Mouse (Mus musculus): ENCODE data around the gene Sfxn5. TPM values are rescaled to one million over a fixed set of nuclear protein-coding genes. Genes with fewer than 3 reads are reported as not detected.

Sfxn5 gene
- polyA plus RNA-seq (2015; fragmentation: Nextera tagmentation; extraction: Ambion mirVana) = 8.0 and 9.9 TPM in 2 replicates

GRCm38 (mm10) chr6:85333000-85333669 lies at the start of gene Sfxn5:
Sfxn5 (minus strand) TSS chr6:85333422.
- H3K9me3 ChIP-seq (ENCODE audit: low read length) = no peaks in the 10 kb centered on the region
- H3K4me3 ChIP-seq (ENCODE audit: low read depth, low read length) = peak within 1 kb of the TSS; percentile 68
- peak; percentile 98 for ATAC-seq
- DNase-seq (ENCODE audit: low spot score) = peak; percentile 97
- H3K9ac ChIP-seq (replicated peaks; ENCODE audit: low read depth) = peak within 1 kb of the TSS; percentile 65
- no peaks in the 10 kb centered on the region for H3K27me3 ChIP-seq (replicated peaks; ENCODE audit: insufficient read depth, low read length)
- no peak; the same call in 1 of the 2 replicates for TF ChIP-seq CTCF (IDR thresholded peaks at IDR 0.05)
- TF ChIP-seq EP300 (IDR thresholded peaks at IDR 0.05) = peak; percentile 29
- no peaks in the 10 kb centered on the region for H3K36me3 ChIP-seq (ENCODE audit: insufficient read depth, low read length)
- peak within 1 kb of the TSS; percentile 91 for H3K4me2 ChIP-seq (replicated peaks; ENCODE audit: low read depth, low read length)
- H3K27ac ChIP-seq (ENCODE audit: low read length) = peak within 1 kb of the TSS; percentile 94
- H3K4me1 ChIP-seq (ENCODE audit: insufficient read depth, low read depth, low read length) = peaks cover 4% of the 10 kb centered on the region; the same call in 1 of the 2 replicates
- WGBS = under 1% methylated on average over 46 of the region's 49 CpGs

GRCm38 (mm10) chr6:85382791-85383190 lies 49.6 kb upstream of the Sfxn5 start:
- no peak for TF ChIP-seq CTCF (IDR thresholded peaks at IDR 0.05)
- no peak for TF ChIP-seq EP300 (IDR thresholded peaks at IDR 0.05)
- 86% methylated on average over 2 of the region's 2 CpGs for WGBS

GRCm38 (mm10) chr6:85381648-85382020 lies 48.4 kb upstream of the Sfxn5 start:
- H3K27me3 ChIP-seq (replicated peaks; ENCODE audit: insufficient read depth, low read length) = no peaks in the 10 kb centered on the region
- no peak overlapping the region for H3K4me3 ChIP-seq (ENCODE audit: low read depth, low read length)
- no peaks in the 10 kb centered on the region for H3K36me3 ChIP-seq (ENCODE audit: insufficient read depth, low read length)
- H3K9me3 ChIP-seq (ENCODE audit: low read length) = no peaks in the 10 kb centered on the region
- no peak overlapping the region for H3K27ac ChIP-seq (ENCODE audit: low read length)
- ATAC-seq (no peak), DNase-seq (ENCODE audit: low spot score) (no peak)
- no peak overlapping the region for H3K4me2 ChIP-seq (replicated peaks; ENCODE audit: low read depth, low read length)
- 77% methylated on average over 10 of the region's 10 CpGs for WGBS
- no peaks in the 10 kb centered on the region for H3K4me1 ChIP-seq (ENCODE audit: insufficient read depth, low read depth, low read length)
- no peak overlapping the region for H3K9ac ChIP-seq (replicated peaks; ENCODE audit: low read depth)
- TF ChIP-seq CTCF (IDR thresholded peaks at IDR 0.05) = no peak
- no peak for TF ChIP-seq EP300 (IDR thresholded peaks at IDR 0.05)

More at GRCm38 (mm10) chr6:85382791-85383190, 49.6 kb upstream of the Sfxn5 start:
- H3K9me3 ChIP-seq (ENCODE audit: low read length) = no peaks in the 10 kb centered on the region
- DNase-seq (ENCODE audit: low spot score) (no peak), ATAC-seq (no peak)
- no peak overlapping the region for H3K9ac ChIP-seq (replicated peaks; ENCODE audit: low read depth)
- no peak overlapping the region for H3K27ac ChIP-seq (ENCODE audit: low read length)
- no peaks in the 10 kb centered on the region for H3K36me3 ChIP-seq (ENCODE audit: insufficient read depth, low read length)
- H3K4me1 ChIP-seq (ENCODE audit: insufficient read depth, low read depth, low read length) = no peaks in the 10 kb centered on the region
- H3K4me2 ChIP-seq (replicated peaks; ENCODE audit: low read depth, low read length) = no peak overlapping the region
- no peaks in the 10 kb centered on the region for H3K27me3 ChIP-seq (replicated peaks; ENCODE audit: insufficient read depth, low read length)
- H3K4me3 ChIP-seq (ENCODE audit: low read depth, low read length) = no peak overlapping the region

- Histone ChIP-seq H3K4me2 (replicated peaks; ENCODE audit: low read depth, low read length) (peak overlapping the region; percentile 34), H3K27me3 (replicated peaks; ENCODE audit: insufficient read depth, low read length) (no peaks in the 10 kb centered on the region), H3K27ac (ENCODE audit: low read length) (no peak overlapping the region), H3K4me3 (ENCODE audit: low read depth, low read length) (no peak overlapping the region), H3K9ac (replicated peaks; ENCODE audit: low read depth) (no peak overlapping the region), H3K4me1 (ENCODE audit: insufficient read depth, low read depth, low read length) (no peaks in the 10 kb centered on the region), H3K36me3 (ENCODE audit: insufficient read depth, low read length) (no peaks in the 10 kb centered on the region), H3K9me3 (ENCODE audit: low read length) (no peaks in the 10 kb centered on the region)
- no peak for DNase-seq (ENCODE audit: low spot score)
- ATAC-seq = peak; percentile 18; the same call in 1 of the 2 replicates
- WGBS = 33% methylated on average over 17 of the region's 17 CpGs
- TF ChIP-seq EP300 (IDR thresholded peaks at IDR 0.05) = no peak
- no peak for TF ChIP-seq CTCF (IDR thresholded peaks at IDR 0.05)
These were observed 47.9 kb upstream of the Sfxn5 start for GRCm38 (mm10) chr6:85380901-85381647.

- H3K36me3 ChIP-seq (ENCODE audit: insufficient read depth, low read length) = no peaks in the 10 kb centered on the region
- no peak overlapping the region for H3K9ac ChIP-seq (replicated peaks; ENCODE audit: low read depth)
- no peaks in the 10 kb centered on the region for H3K27me3 ChIP-seq (replicated peaks; ENCODE audit: insufficient read depth, low read length)
- H3K4me3 ChIP-seq (ENCODE audit: low read depth, low read length) = no peak overlapping the region
- WGBS = 25% methylated on average over 10 of the region's 10 CpGs
- TF ChIP-seq EP300 (IDR thresholded peaks at IDR 0.05) = peak; percentile 39; the same call in 1 of the 2 replicates
- TF ChIP-seq CTCF (IDR thresholded peaks at IDR 0.05) = peak; percentile 94
- peak overlapping the region; percentile 34 for H3K4me2 ChIP-seq (replicated peaks; ENCODE audit: low read depth, low read length)
- H3K9me3 ChIP-seq (ENCODE audit: low read length) = no peaks in the 10 kb centered on the region
- H3K4me1 ChIP-seq (ENCODE audit: insufficient read depth, low read depth, low read length) = no peaks in the 10 kb centered on the region
- ATAC-seq (peak; percentile 94), DNase-seq (ENCODE audit: low spot score) (peak; percentile 97)
- H3K27ac ChIP-seq (ENCODE audit: low read length) = no peak overlapping the region
These were observed 47.1 kb upstream of the Sfxn5 start for GRCm38 (mm10) chr6:85380201-85380900.

GRCm38 (mm10) chr6:85378629-85379028 lies 45.4 kb upstream of the Sfxn5 start:
- no peak for DNase-seq (ENCODE audit: low spot score)
- Histone ChIP-seq H3K36me3 (ENCODE audit: insufficient read depth, low read length) (no peaks in the 10 kb centered on the region), H3K9me3 (ENCODE audit: low read length) (no peaks in the 10 kb centered on the region), H3K4me1 (ENCODE audit: insufficient read depth, low read depth, low read length) (peaks cover 2% of the 10 kb centered on the region), H3K9ac (replicated peaks; ENCODE audit: low read depth) (no peak overlapping the region), H3K27me3 (replicated peaks; ENCODE audit: insufficient read depth, low read length) (no peaks in the 10 kb centered on the region), H3K4me3 (ENCODE audit: low read depth, low read length) (no peak overlapping the region), H3K4me2 (replicated peaks; ENCODE audit: low read depth, low read length) (no peak overlapping the region), H3K27ac (ENCODE audit: low read length) (no peak overlapping the region)
- ATAC-seq = no peak
- 52% methylated on average over 7 of the region's 8 CpGs for WGBS
- TF ChIP-seq CTCF (IDR thresholded peaks at IDR 0.05) = no peak
- TF ChIP-seq EP300 (IDR thresholded peaks at IDR 0.05) = no peak
